Mouse (Mus musculus) CH12.LX (cell line): ENCODE results near the gene Col5a1.

Experiments
- CTCF ChIP-seq, 2 experiments: IDR thresholded peaks in 1 of 2; conservative IDR thresholded peaks in 1 of 2; 2 replicates each; pipeline ENCODE4 v1.5.1; 2011 to 2012; ENCODE audit warnings: low read depth in 2 of 2, low read length in 2 of 2, improper control_type of control experiment in 1 of 2, inconsistent platforms in 1 of 2, mild to moderate bottlenecking in 1 of 2, moderate library complexity in 1 of 2
- EP300 ChIP-seq: IDR thresholded peaks from 2 replicates; pipeline ENCODE4 v1.6.1; 2011; ENCODE audit warnings: low read length, improper control_type of control experiment
- JUND ChIP-seq: conservative IDR thresholded peaks from 2 replicates; pipeline ENCODE4 v1.6.1; 2011; ENCODE audit warnings: low read depth, low read length, improper control_type of control experiment
- MAFK ChIP-seq: IDR thresholded peaks from 2 replicates; pipeline ENCODE4 v1.6.1; 2011; ENCODE audit warnings: low read length, improper control_type of control experiment; ENCODE audit not compliant: insufficient replicate concordance
- MEF2A ChIP-seq: IDR thresholded peaks from 2 replicates; pipeline ENCODE4 v1.6.1; 2014; ENCODE audit warnings: low read depth, mild to moderate bottlenecking, inconsistent platforms, low read length, improper control_type of control experiment, borderline replicate concordance
- SMC3 ChIP-seq: IDR thresholded peaks from 2 replicates; pipeline ENCODE4 v1.6.1; 2011; ENCODE audit warnings: low read depth, low read length, improper control_type of control experiment

DNA sequence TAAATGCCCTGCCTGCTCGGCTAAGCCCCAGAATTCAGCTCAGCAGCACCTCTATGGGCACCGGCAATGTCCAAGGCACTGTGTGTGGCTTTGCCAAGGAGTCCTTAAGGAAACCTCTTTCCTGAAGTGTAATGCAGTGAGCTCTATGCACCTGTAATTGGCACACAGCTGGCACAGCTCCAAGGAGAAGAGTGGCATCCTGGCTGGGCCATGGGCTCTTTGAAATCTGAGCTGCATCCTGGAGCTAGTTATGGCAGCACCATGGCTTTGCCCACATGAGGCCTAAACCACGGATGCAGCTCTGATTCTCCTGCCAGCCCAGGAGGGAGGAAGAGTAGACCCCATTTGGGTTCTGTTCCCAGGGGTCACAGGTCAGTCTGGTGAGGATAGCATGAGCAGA, 16.1 kb downstream of the Col5a1 start:
- TF ChIP-seq JUND (no peak), CTCF (conservative IDR thresholded peaks at IDR 0.05 in 1 of 2, IDR thresholded peaks at IDR 0.05 in 1 of 2; ENCODE audit: low read depth in 2 of 2, low read length in 2 of 2) (no peak), MAFK (no peak), MEF2A (no peak), SMC3 (no peak), EP300 (no peak)
